Comparison of ENCODE assay signal across 21 mouse cellular contexts in genomic region chr6:76628379-76628778, GRCm38 (mm10).
DNase-seq lines count a peak whose midpoint lies in the region; ATAC-seq and TF ChIP-seq lines count a peak whose summit lies in the region.
"Had no signal": no experiment of that assay in that cellular context is flagged by ENCODE, and none has a peak within 500 bp of the region (broad histone marks: within the 10 kb centered on the region; RNA-seq: fewer than 3 reads in every experiment).

No protein-coding gene starts in this region.

- TF ChIP-seq CTCF in lung, postnatal 0 days (IDR thresholded peaks at IDR 0.05): no peak

- no peak overlapping the region for H3K4me3 ChIP-seq in lung, postnatal 0 days (ENCODE audit: low read depth, low read length)

- no peak overlapping the region for H3K4me2 ChIP-seq in lung, postnatal 0 days (replicated peaks; ENCODE audit: low read depth, low read length)

- H3K27me3 ChIP-seq in lung, postnatal 0 days (replicated peaks; ENCODE audit: insufficient read depth, low read length): no peaks in the 10 kb centered on the region
- H3K27me3 ChIP-seq: CH12.LX, Patski had no signal

- H3K36me3 ChIP-seq in lung, postnatal 0 days (ENCODE audit: insufficient read depth, low read length): no peaks in the 10 kb centered on the region
- H3K36me3 ChIP-seq: G1E had no signal

- no peaks in the 10 kb centered on the region for H3K4me1 ChIP-seq in lung, postnatal 0 days (ENCODE audit: insufficient read depth, low read depth, low read length)

- H3K9ac ChIP-seq in lung, postnatal 0 days (replicated peaks; ENCODE audit: low read depth): no peak overlapping the region

- ATAC-seq in lung, postnatal 0 days: no peak
- ATAC-seq: activated CD4-positive, CD25-positive, alpha-beta regulatory T cell, adult 4 months; CD4-positive, CD25-positive, alpha-beta regulatory T cell, adult 4 months; Patski had no signal

- DNase-seq in R1 (ENCODE audit: low read depth, low spot score) (peak; percentile 52), ZHBTc4 (ENCODE audit: low read depth, low spot score) (peak; percentile 9)
- no peak for DNase-seq in cerebellum, adult 18-20 months
- DNase-seq in lung, postnatal 0 days (ENCODE audit: low spot score): no peak
- DNase-seq: adrenal gland, adult 2 months; adrenal gland, adult 8-10 months; adrenal gland, postnatal 10 days; adrenal gland, postnatal 14 days; adrenal gland, postnatal 25 days; adrenal gland, postnatal 36 days; B cell, adult 2 months; cerebellum, adult 11 months; cerebellum, adult 11-12 months; cerebellum, adult 2 months; cerebellum, adult 8-10 months; cerebellum, adult 9-10 months had no signal

- WGBS in lung, postnatal 0 days: 91% methylated on average over 4 of the region's 4 CpGs

- no peak for TF ChIP-seq EP300 in lung, postnatal 0 days (IDR thresholded peaks at IDR 0.05)

- H3K9me3 ChIP-seq in lung, postnatal 0 days (ENCODE audit: low read length): no peaks in the 10 kb centered on the region
- H3K9me3 ChIP-seq: G1E had no signal

- no peak overlapping the region for H3K27ac ChIP-seq in lung, postnatal 0 days (ENCODE audit: low read length)

Comparison
In these comparisons a context has a peak if more than half of its experiments do, and no peak if none do; other contexts are left out.
1. DNase-seq: peak in R1 (single experiment) and ZHBTc4 (single experiment); none in cerebellum, adult 18-20 months (0 of 2) and lung, postnatal 0 days (single experiment).